Mouse (Mus musculus) kidney, adult 9 months (tissue): ENCODE results near the gene Pofut1.

Source experiments
- DNase-seq: peaks from one replicate; pipeline ENCODE4 v3.0.0; 2022

Gene Pofut1

DNA sequence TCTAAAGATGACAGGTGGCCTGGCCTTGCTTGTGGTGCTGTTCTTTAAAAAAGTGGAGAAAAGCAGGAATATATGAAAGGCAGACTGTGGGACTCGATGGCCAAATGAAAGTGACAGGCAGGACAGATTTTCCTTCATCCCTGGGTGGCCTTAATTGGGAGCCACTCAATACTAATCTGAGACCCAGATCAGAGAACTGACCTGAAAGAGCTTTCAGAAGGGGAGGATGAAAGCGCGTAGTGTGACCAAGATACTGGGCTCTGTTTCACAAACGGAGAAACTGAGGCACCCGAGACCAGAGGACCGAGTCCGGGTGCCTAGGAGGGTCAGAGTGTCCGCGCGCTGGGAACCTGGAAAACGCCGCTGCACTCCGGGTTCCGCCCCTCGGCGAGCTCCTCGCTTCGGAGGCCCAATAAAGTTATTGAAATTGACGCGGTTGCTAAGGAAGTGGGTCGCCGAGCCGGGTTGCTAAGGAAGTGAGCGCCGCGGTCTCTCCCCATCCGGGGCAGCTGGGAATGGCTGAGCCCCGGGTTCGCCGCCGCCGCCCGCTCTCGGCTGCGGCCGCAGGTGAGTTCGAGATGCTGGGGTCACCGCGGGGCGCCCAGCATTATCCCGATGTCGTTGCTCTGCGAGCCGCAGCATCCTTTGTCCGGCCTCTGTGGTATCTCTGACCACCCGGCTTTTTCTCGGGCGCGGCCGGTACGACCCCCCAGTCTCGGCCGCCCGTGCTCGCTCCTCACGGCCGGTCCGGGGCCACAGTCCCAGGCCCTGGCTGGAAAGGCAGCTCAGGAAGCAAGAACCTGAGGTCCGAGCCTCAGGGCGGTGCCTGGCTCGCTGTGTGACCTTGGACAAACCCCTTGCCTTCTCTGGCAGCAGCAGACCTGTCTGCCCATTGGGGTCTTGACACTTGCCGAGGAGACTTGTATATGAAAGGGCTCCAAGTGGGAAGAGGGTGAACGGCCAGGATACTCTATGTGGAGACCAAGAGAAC is 49.9 kb downstream of the Pofut1 start, which contains the start of gene Kif3b:
Gene Kif3b (plus strand): TSS at position 476 of the 991 bp plus-strand sequence.
- DNase-seq = peak; percentile 90

DNA sequence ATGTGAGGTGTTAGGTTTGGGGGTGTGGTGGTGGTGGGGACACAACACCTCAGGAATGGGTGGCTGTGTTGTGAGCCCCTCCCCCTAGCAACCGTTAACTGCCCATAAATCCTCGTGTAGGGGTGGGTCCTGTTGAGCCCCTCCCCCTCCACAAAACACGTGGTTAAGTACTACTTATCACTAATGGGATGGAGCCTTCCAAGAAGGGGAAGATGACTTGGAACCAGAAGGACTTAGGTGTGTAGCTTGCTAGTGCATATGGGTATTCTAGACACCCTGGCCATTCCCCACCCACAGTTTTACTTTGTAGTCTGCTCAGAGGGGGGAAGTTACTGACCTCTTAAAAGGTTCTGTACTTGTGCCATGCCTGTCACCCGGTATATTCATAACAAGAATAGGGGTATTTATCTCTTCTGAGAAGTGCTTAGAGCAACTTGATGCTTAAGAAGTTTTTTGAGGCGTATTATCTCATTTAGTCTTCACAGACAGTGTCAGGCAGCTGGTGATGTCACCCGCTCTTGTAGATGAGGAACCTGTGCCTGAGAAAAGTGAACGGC is 51.0 kb downstream of the Pofut1 start:
- DNase-seq = peak; percentile 32

DNA sequence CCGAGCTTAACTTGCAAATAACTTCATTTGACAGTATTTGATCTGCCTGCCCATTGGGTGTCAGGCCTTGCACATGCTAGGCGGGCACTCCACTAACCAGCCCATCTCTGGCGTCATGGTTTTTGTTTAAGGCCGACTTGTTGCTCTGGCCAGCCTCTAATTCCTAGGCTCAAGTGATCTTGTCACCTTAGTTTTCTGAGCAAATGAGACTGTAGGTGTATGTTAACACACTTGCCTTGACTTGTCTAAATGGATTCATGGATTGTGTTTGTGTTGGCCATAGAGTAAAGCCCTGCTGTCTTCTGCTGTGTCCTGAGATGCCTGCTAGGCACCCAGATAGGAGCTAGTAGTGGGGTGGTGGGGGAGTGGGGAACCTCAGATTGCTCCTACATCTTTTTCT is 53.9 kb downstream of the Pofut1 start:
- no peak for DNase-seq

- no peak for DNase-seq
Observed at GRCm38 (mm10) chr2:153297771-153298170, 56.4 kb downstream of the Pofut1 start.

DNA sequence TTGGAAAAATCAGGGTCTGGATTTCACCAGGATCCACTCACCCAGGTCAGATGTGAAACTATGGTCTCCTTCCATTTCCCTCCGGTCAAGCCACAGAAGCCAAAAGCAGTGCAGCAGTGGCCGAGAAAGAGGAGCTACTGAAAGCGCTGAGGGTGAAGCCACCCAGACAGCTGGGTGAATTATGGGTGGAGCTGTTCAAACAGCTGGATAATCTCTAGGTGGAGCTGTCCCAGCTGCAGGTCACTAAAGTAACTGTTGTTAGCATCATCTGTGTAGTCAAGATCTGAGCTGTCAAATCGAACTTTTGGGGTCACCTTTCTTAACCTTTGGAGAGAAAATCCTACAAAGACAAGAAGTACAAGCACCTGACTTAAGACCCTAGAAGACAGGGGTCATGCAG is 57.1 kb downstream of the Pofut1 start:
- DNase-seq = no peak

DNA sequence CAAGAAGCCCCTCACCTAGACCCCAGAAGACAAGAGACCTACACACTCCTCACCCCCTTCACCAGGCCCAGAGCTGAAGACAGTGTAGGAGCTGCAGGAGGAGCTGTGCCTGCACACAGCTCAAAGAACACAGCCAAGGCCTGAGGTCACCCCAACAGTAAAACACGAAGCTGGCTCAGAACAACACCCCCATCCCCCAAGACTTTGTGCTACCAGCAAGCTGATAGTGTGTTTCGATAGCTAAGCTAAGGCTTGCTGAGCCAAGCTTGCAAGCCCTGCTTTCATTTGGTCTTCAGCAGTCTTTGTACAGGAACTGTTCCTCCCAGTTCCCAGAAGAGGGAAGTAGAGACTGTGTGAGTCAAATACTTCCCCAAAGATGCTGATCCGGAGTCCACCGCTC is 57.5 kb downstream of the Pofut1 start:
- DNase-seq = peak; percentile 27

DNA sequence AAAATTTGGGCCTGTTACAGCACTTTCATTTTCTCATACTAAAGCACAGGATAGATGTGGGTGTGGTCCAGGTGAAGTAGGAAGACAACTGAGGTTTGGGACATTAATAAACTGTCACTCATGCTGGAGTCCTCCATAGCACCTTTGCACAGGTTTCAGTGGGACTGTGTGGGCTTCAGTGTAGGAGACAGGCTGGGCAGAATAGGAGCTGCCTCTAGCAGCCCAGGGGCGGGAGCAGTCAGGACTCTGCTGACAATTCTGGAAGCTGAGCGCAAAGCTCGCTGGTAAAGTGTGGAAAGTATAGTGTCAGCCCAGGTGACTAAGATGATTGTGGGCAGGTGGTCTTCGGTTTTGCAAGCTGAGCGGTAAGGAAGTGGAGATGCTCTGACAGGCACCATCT is 59.8 kb downstream of the Pofut1 start:
- no peak for DNase-seq

GRCm38 (mm10) chr2:153305240-153305639 is 63.9 kb downstream of the Pofut1 start:
- peak; percentile 31 for DNase-seq

DNA sequence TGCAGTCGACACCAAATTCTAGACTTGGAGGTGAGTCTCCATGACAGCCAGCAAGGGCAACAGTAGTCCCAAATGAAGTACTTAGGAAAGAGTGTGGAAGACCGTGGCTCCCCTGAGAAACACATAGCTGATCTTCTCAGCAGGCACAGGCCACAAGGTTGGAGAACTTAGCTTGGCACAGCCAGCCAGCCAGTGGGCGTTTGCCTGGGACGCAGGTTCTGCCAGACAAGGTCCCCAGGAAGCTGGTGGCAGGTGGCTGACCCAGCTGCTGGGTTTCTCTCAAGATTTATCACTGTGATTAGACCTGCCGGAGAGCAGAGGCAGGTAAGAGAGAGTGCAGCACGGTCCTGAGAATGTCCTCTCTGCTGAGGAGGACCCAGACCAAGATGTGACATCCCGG is 67.3 kb downstream of the Pofut1 start:
- DNase-seq = no peak

- DNase-seq = no peak
Observed at GRCm38 (mm10) chr2:153309106-153309505, 67.8 kb downstream of the Pofut1 start.

DNA sequence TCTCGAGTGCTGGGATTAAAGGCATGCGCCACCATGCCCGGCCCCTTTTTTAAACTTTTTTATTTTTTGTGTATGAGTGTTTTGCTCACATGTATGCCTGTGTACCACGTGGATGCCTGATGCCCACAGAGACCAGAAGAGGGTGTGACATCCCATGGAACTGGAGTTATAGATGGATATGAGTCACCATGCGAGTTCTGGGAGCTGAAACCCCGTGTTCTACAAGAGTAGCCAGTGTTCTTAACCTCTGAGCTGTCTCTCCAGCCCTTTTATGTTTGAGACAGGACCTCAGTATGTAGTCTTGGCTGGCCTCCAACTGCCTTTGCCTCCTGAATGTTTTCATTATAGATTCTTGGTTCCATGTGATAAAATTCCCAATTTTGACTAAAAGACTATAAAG is 68.9 kb downstream of the Pofut1 start:
- no peak for DNase-seq

GRCm38 (mm10) chr2:153312884-153313283 is 71.6 kb downstream of the Pofut1 start:
- no peak for DNase-seq

GRCm38 (mm10) chr2:153318408-153318807 is 77.1 kb downstream of the Pofut1 start:
- no peak for DNase-seq

- no peak for DNase-seq
Observed at GRCm38 (mm10) chr2:153319036-153319643, 77.8 kb downstream of the Pofut1 start.
